Mouse (Mus musculus) forebrain, embryonic 15.5 days (tissue): ENCODE measurements around the gene Fam8a1. TPM values are rescaled to one million over a fixed set of nuclear protein-coding genes. Genes with fewer than 3 reads are reported as not detected.

ENCODE experiments used
- ATAC-seq: fragments of 200-750 bp; cut with Nextera tagmentation; replicated peaks from 2 replicates; pipeline ENCODE4 v1.8.0; 2017; ENCODE audit warnings: mild to moderate bottlenecking, moderate TSS enrichment, moderate library complexity
- H3K27ac ChIP-seq: fragments of 300-500 bp; sonication (generic); replicated peaks from 2 replicates; pipeline ENCODE4 v1.5.1; 2015; ENCODE audit warnings: mild to moderate bottlenecking, inconsistent platforms
- H3K27me3 ChIP-seq: fragments of 300-500 bp; sonication (generic); 2 replicates; pipeline ENCODE4 v1.6.1; 2015; ENCODE audit warnings: inconsistent platforms
- H3K36me3 ChIP-seq: fragments of 300-500 bp; sonication (generic); 2 replicates; pipeline ENCODE4 v1.6.1; 2015; ENCODE audit warnings: mild to moderate bottlenecking, inconsistent platforms
- H3K4me1 ChIP-seq: fragments of 300-500 bp; sonication (generic); 2 replicates; pipeline ENCODE4 v1.6.1; 2015; ENCODE audit warnings: inconsistent platforms
- H3K4me2 ChIP-seq: fragments of 300-500 bp; sonication (generic); replicated peaks from 2 replicates; pipeline ENCODE4 v1.6.1; 2015; ENCODE audit warnings: mild to moderate bottlenecking, inconsistent platforms
- H3K4me3 ChIP-seq: fragments of 300-500 bp; sonication (generic); 2 replicates; pipeline ENCODE4 v1.5.1; 2015; ENCODE audit warnings: mild to moderate bottlenecking, inconsistent platforms
- H3K9ac ChIP-seq: fragments of 300-500 bp; sonication (generic); replicated peaks from 2 replicates; pipeline ENCODE4 v1.6.1; 2015; ENCODE audit warnings: mild to moderate bottlenecking, inconsistent platforms
- H3K9me3 ChIP-seq: fragments of 300-500 bp; sonication (generic); 2 replicates; pipeline ENCODE4 v1.6.1; 2016; ENCODE audit warnings: inconsistent platforms
- WGBS: fragments of 180-500 bp; shearing (Covaris S2); methylation state at CpG from one replicate; pipeline ENCODE4 v1.1.7; 2015; ENCODE audit warnings: mixed read lengths; 5-methylcytosine and 5-hydroxymethylcytosine counted together
- polyA plus RNA-seq: library from polyadenylated mRNA; unstranded; fragments of >200 nt; fragmentation: Nextera tagmentation; extraction: Ambion mirVana; gene quantifications from 2 replicates; pipeline ENCODE4 v1.2.1, GENCODE M21; 2015

Fam8a1 gene
- polyA plus RNA-seq, 1 experiment from 2014 or later: 24.6 TPM

GRCm38 (mm10) chr13:46644175-46644574 is 25.1 kb upstream of the Fam8a1 start:
- peaks cover 6% of the 10 kb centered on the region for H3K4me1 ChIP-seq
- no peak for ATAC-seq
- no peaks in the 10 kb centered on the region; the same call in 1 of the 2 replicates for H3K9me3 ChIP-seq
- H3K9ac ChIP-seq: no peak overlapping the region
- 94% methylated on average over 6 of the region's 6 CpGs for WGBS
- no peaks in the 10 kb centered on the region; the same call in 1 of the 2 replicates for H3K36me3 ChIP-seq
- H3K4me2 ChIP-seq: no peak overlapping the region
- no peak overlapping the region for H3K4me3 ChIP-seq
- no peak overlapping the region for H3K27ac ChIP-seq
- H3K27me3 ChIP-seq: no peaks in the 10 kb centered on the region

- Histone ChIP-seq H3K27ac (no peak overlapping the region), H3K4me1 (peaks cover 5% of the 10 kb centered on the region), H3K9me3 (no peaks in the 10 kb centered on the region; the same call in 1 of the 2 replicates), H3K4me3 (no peak overlapping the region), H3K4me2 (no peak overlapping the region), H3K27me3 (no peaks in the 10 kb centered on the region), H3K9ac (no peak overlapping the region), H3K36me3 (no peaks in the 10 kb centered on the region; the same call in 1 of the 2 replicates)
- 72% methylated on average over 6 of the region's 6 CpGs for WGBS
- ATAC-seq: no peak
Measured at GRCm38 (mm10) chr13:46645476-46645875, 23.8 kb upstream of the Fam8a1 start.

- Histone ChIP-seq H3K27ac (no peak overlapping the region), H3K9ac (no peak overlapping the region), H3K36me3 (no peaks in the 10 kb centered on the region), H3K4me3 (no peak overlapping the region), H3K4me1 (peaks cover 12% of the 10 kb centered on the region; the same call in 1 of the 2 replicates), H3K27me3 (no peaks in the 10 kb centered on the region), H3K4me2 (no peak overlapping the region), H3K9me3 (no peaks in the 10 kb centered on the region)
- no peak for ATAC-seq
- 92% methylated on average over 7 of the region's 7 CpGs for WGBS
Measured at GRCm38 (mm10) chr13:46651853-46652252, 17.5 kb upstream of the Fam8a1 start.

GRCm38 (mm10) chr13:46652671-46653070 is 16.7 kb upstream of the Fam8a1 start:
- no peaks in the 10 kb centered on the region for H3K27me3 ChIP-seq
- no peak overlapping the region for H3K27ac ChIP-seq
- H3K4me1 ChIP-seq: peaks cover 12% of the 10 kb centered on the region; the same call in 1 of the 2 replicates
- whole genome bisulfite sequencing: 85% methylated on average over 7 of the region's 7 CpGs
- H3K4me2 ChIP-seq: no peak overlapping the region
- H3K4me3 ChIP-seq: no peak overlapping the region
- no peaks in the 10 kb centered on the region for H3K36me3 ChIP-seq
- H3K9me3 ChIP-seq: no peaks in the 10 kb centered on the region
- no peak for ATAC-seq
- no peak overlapping the region for H3K9ac ChIP-seq

- Histone ChIP-seq H3K36me3 (no peaks in the 10 kb centered on the region), H3K27ac (peak overlapping the region; percentile 16), H3K9me3 (no peaks in the 10 kb centered on the region), H3K4me3 (no peak overlapping the region), H3K9ac (no peak overlapping the region), H3K4me1 (peaks cover 12% of the 10 kb centered on the region; the same call in 1 of the 2 replicates), H3K4me2 (no peak overlapping the region), H3K27me3 (no peaks in the 10 kb centered on the region)
- ATAC-seq: no peak
- WGBS: 52% methylated on average over 4 of the region's 4 CpGs
Measured at GRCm38 (mm10) chr13:46653671-46654070, 15.7 kb upstream of the Fam8a1 start.

GRCm38 (mm10) chr13:46654566-46654965 is 14.8 kb upstream of the Fam8a1 start:
- no peaks in the 10 kb centered on the region for H3K9me3 ChIP-seq
- no peak overlapping the region for H3K4me3 ChIP-seq
- peak overlapping the region; percentile 61 for H3K27ac ChIP-seq
- H3K27me3 ChIP-seq: no peaks in the 10 kb centered on the region
- H3K36me3 ChIP-seq: no peaks in the 10 kb centered on the region
- WGBS: 50% methylated on average over 5 of the region's 5 CpGs
- H3K4me2 ChIP-seq: no peak overlapping the region
- ATAC-seq: peak; percentile 46; the same call in 1 of the 2 replicates
- peaks cover 12% of the 10 kb centered on the region; the same call in 1 of the 2 replicates for H3K4me1 ChIP-seq
- no peak overlapping the region for H3K9ac ChIP-seq

GRCm38 (mm10) chr13:46659211-46659610 is 10.1 kb upstream of the Fam8a1 start:
- Histone ChIP-seq H3K27ac (no peak overlapping the region), H3K36me3 (no peaks in the 10 kb centered on the region), H3K4me1 (peaks cover 5% of the 10 kb centered on the region; the same call in 1 of the 2 replicates), H3K4me3 (no peak overlapping the region), H3K27me3 (no peaks in the 10 kb centered on the region), H3K4me2 (no peak overlapping the region), H3K9ac (no peak overlapping the region), H3K9me3 (no peaks in the 10 kb centered on the region)
- WGBS: 84% methylated on average over 5 of the region's 5 CpGs
- no peak for ATAC-seq

GRCm38 (mm10) chr13:46663461-46663964 is 5.8 kb upstream of the Fam8a1 start:
- no peaks in the 10 kb centered on the region for H3K36me3 ChIP-seq
- peaks cover under 1% of the 10 kb centered on the region for H3K4me1 ChIP-seq
- no peak for ATAC-seq
- 0 out of 2 replicates have a peak, but pooled peaks cover 2% of the 10 kb centered on the region for H3K27me3 ChIP-seq
- 25% methylated on average over 4 of the region's 4 CpGs for WGBS
- no peak overlapping the region for H3K4me3 ChIP-seq
- no peak overlapping the region for H3K27ac ChIP-seq
- no peak overlapping the region for H3K9ac ChIP-seq
- no peaks in the 10 kb centered on the region for H3K9me3 ChIP-seq
- no peak overlapping the region for H3K4me2 ChIP-seq

GRCm38 (mm10) chr13:46669620-46670271 is 424 bp downstream of the Fam8a1 start:
- peaks cover 21% of the 10 kb centered on the region for H3K4me1 ChIP-seq
- peak overlapping the region; percentile 88 for H3K9ac ChIP-seq
- H3K36me3 ChIP-seq: peaks cover 34% of the 10 kb centered on the region
- peak overlapping the region; percentile 90 for H3K27ac ChIP-seq
- no peaks in the 10 kb centered on the region for H3K9me3 ChIP-seq
- ATAC-seq: peak; percentile 79
- no peaks in the 10 kb centered on the region for H3K27me3 ChIP-seq
- under 1% methylated on average over 48 of the region's 96 CpGs for WGBS
- H3K4me2 ChIP-seq: peak overlapping the region; percentile 72
- H3K4me3 ChIP-seq: peak overlapping the region; percentile 95

- Histone ChIP-seq H3K9me3 (no peaks in the 10 kb centered on the region), H3K36me3 (peaks cover 42% of the 10 kb centered on the region), H3K4me1 (peaks cover 21% of the 10 kb centered on the region), H3K4me2 (peak overlapping the region; percentile 72), H3K9ac (peak overlapping the region; percentile 88), H3K27me3 (no peaks in the 10 kb centered on the region), H3K4me3 (peak overlapping the region; percentile 95), H3K27ac (no peak overlapping the region)
- WGBS: 59% methylated on average over 9 of the region's 9 CpGs
- ATAC-seq: no peak
Measured at GRCm38 (mm10) chr13:46670514-46670913, 1.2 kb downstream of the Fam8a1 start.

- peaks cover 16% of the 10 kb centered on the region for H3K4me1 ChIP-seq
- no peak for ATAC-seq
- no peak overlapping the region for H3K4me2 ChIP-seq
- H3K9me3 ChIP-seq: no peaks in the 10 kb centered on the region
- no peak overlapping the region for H3K27ac ChIP-seq
- peaks cover 55% of the 10 kb centered on the region for H3K36me3 ChIP-seq
- no peak overlapping the region for H3K9ac ChIP-seq
- H3K27me3 ChIP-seq: no peaks in the 10 kb centered on the region
- H3K4me3 ChIP-seq: no peak overlapping the region
- 82% methylated on average over 2 of the region's 2 CpGs for WGBS
Measured at GRCm38 (mm10) chr13:46674601-46675000, 5.3 kb downstream of the Fam8a1 start.

GRCm38 (mm10) chr13:46677721-46678120 is 8.4 kb downstream of the Fam8a1 start:
- H3K4me1 ChIP-seq: no peaks in the 10 kb centered on the region
- H3K36me3 ChIP-seq: peaks cover 60% of the 10 kb centered on the region
- no peaks in the 10 kb centered on the region for H3K27me3 ChIP-seq
- no peak overlapping the region for H3K4me2 ChIP-seq
- H3K4me3 ChIP-seq: no peak overlapping the region
- H3K27ac ChIP-seq: no peak overlapping the region
- ATAC-seq: no peak
- H3K9me3 ChIP-seq: no peaks in the 10 kb centered on the region
- no peak overlapping the region for H3K9ac ChIP-seq
- WGBS: 81% methylated on average over 4 of the region's 4 CpGs
